Mouse (Mus musculus): ENCODE data around the gene B130006D01Rik. TPM values are rescaled to one million over a fixed set of nuclear protein-coding genes. Genes with fewer than 3 reads are reported as not detected.

B130006D01Rik gene
- 1 to 10 TPM; 4.0 to 4.8 TPM for total RNA-seq (2023)

DNA sequence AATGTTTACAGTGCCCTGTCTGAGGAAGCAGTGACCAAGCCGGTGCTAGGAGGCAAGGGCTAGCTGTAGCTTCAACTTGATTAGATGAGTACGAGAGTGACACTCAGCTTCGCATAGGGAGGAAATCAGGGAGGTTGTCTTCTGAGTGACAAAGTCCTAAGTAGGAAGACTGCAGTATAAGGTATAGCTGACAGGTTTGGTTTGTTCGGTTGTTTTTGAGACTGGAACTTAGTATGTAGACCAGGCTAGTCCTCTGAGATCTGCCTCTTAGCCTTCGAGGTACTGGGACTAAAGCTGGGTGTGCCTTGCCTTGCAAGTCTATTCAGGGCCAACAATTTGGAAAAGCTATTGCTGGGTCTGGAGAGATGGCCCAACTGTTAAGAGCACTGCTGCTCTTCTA lies at the start of gene B130006D01Rik:
Gene B130006D01Rik, plus strand, starts transcription at position 301 of the 400 bp plus-strand sequence.

DNA sequence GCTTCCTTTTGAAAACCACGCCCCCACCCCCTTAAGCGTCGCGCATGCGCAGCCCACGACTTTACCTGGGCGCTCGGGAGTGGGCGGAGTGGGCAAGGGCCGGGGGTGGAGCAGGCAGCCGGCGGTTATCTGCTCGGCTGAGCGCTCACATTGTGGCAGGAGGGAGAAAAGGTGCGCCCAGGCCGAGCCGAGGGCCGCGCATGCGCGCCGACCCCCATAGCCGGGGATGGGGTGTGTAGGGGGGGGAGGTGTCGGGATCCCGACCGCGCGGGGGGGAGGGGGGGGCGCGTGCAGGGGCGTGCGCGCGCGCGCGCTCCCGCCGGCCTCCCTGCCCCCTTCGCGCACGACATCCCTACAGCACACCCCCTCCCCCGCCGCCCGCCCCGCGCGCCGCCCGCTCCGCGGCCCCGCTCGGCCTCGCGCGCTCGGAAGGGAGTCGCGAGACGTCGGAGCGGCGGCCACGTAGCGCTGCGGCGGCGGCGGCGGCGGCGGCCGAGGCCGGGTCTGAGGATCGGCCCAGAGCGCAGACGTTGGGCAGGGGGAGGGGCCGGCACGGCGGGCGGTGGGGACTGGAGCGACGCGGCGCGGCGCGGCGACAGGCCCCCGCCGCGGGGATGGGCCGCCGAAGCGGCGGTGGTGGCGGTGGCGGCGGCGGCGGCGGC lies 10.7 kb upstream of the B130006D01Rik start, which contains the start of gene Zfp652:
Gene Zfp652, plus strand, starts transcription at position 111 of the 662 bp plus-strand sequence.

Other genes starting within 250 kb of the B130006D01Rik start
- gene Nxph3, start 209.0 kb upstream of the B130006D01Rik start, total RNA-seq (2023) = not detected
- 1 to 10 TPM; 6.9 to 8.7 TPM for gene Ngfr, start 135.9 kb upstream of the B130006D01Rik start, total RNA-seq (2023)
- 10 to 100 TPM; 53.9 to 63.9 TPM for gene Phb, start 56.6 kb upstream of the B130006D01Rik start, total RNA-seq (2023)
- 10 to 100 TPM; 68.4 to 75.1 TPM for gene Zfp652, start 10.9 kb upstream of the B130006D01Rik start, total RNA-seq (2023)
- not detected for gene Phospho1, start 100.9 kb downstream of the B130006D01Rik start, total RNA-seq (2023)
- gene Gngt2, start 113.6 kb downstream of the B130006D01Rik start, total RNA-seq (2023) = 10 to 100 TPM; 52.4 to 62.8 TPM
- gene Abi3, start 118.9 kb downstream of the B130006D01Rik start, total RNA-seq (2023) = 100 to 1,000 TPM in 1 of 2 experiments, 10 to 100 TPM in 1; 98.9 to 106 TPM
- gene B4galnt2, start 191.3 kb downstream of the B130006D01Rik start, total RNA-seq (2023) = under 1 TPM; 0.41 to 0.42 TPM

Measured in B cell, adult 67 days (primary cell).